Mouse (Mus musculus): ENCODE results near the gene Olfr1396. TPM values are rescaled to one million over a fixed set of nuclear protein-coding genes. Genes with fewer than 3 reads are reported as not detected.
"Not testable (repeated sequence)": the region's sequence is repeated elsewhere in the genome, so short reads cannot be mapped to it uniquely, and the experiment has no call there.

The Olfr1396 gene
- polyA plus RNA-seq, 1 experiment from 2014 or later = not detected

- H3K9ac ChIP-seq (ENCODE audit: low read length) = no peak overlapping the region
- 100% methylated on average over 1 of the region's 1 CpGs for WGBS
- H3K27ac ChIP-seq (ENCODE audit: low read depth, low read length) = no peak overlapping the region
- H3K27me3 ChIP-seq (ENCODE audit: control insufficient read depth, insufficient read depth, low read length) = no peaks in the 10 kb centered on the region
- H3K4me1 ChIP-seq (ENCODE audit: control insufficient read depth, insufficient read depth, low read length) = no peaks in the 10 kb centered on the region
- no peak overlapping the region for H3K4me2 ChIP-seq
- no peak overlapping the region for H3K4me3 ChIP-seq (ENCODE audit: low read depth, low read length)
- no peaks in the 10 kb centered on the region for H3K9me3 ChIP-seq (ENCODE audit: control insufficient read depth, low read length)
- ATAC-seq (ENCODE audit: low FRiP score) (no peak), DNase-seq (ENCODE audit: low spot score, missing footprints) (no peak)
- H3K36me3 ChIP-seq (ENCODE audit: control insufficient read depth, insufficient read depth, low read length) = no peaks in the 10 kb centered on the region
Measured at GRCm38 (mm10) chr11:49068358-49068757, 46.3 kb downstream of the Olfr1396 start.

DNA sequence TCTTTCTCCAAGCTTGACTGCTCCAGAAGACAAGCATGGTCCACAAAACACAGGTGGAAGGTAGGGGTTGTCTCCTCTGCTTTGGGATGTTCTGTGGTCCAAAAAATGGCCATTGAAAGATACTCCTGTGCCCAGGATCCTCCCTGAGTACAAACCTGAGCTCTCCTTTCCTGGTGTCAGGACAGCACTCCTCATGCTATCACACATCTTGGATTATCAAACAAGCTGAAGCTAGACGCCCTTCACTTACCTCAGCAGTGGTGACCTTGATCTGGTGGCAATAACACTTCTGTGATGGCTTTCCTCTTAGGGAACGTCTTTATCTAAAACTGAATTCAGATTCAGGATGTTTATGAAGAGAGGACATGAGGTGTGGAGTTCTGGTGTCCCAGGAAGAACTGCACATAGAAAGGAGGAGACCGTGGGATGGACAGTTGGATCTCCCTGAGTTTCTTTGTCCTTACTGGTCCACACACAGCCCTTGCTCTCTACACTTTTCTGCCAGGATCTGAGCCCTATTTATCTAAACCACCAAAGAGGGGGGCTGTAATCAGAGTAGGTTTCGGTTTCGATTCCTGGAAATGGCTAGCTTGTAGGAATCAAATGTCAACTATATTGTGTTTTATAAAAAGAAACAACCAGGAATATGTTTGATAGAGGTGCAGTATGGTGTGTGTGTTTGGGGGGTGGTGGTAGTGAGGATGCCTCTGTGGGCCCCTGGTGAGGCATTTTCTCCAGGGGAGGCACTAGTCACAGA lies 50.8 kb downstream of the Olfr1396 start, which contains the start of gene Tgtp2:
Gene Tgtp2 (minus strand): TSS at position 494 of the 757 bp plus-strand sequence.
- not testable (repeated sequence) for H3K9me3 ChIP-seq (ENCODE audit: control insufficient read depth, low read length); ATAC-seq (ENCODE audit: low FRiP score); H3K4me3 ChIP-seq (ENCODE audit: low read depth, low read length); H3K27me3 ChIP-seq (ENCODE audit: control insufficient read depth, insufficient read depth, low read length); H3K4me1 ChIP-seq (ENCODE audit: control insufficient read depth, insufficient read depth, low read length); DNase-seq (ENCODE audit: low spot score, missing footprints); H3K4me2 ChIP-seq; H3K9ac ChIP-seq (ENCODE audit: low read length); H3K27ac ChIP-seq (ENCODE audit: low read depth, low read length); H3K36me3 ChIP-seq (ENCODE audit: control insufficient read depth, insufficient read depth, low read length)
- 86% methylated on average over 5 of the region's 5 CpGs for WGBS

- WGBS = 80% methylated on average over 2 of the region's 2 CpGs
- DNase-seq (ENCODE audit: low spot score, missing footprints); H3K9me3 ChIP-seq (ENCODE audit: control insufficient read depth, low read length); H3K4me3 ChIP-seq (ENCODE audit: low read depth, low read length); H3K27ac ChIP-seq (ENCODE audit: low read depth, low read length); H3K36me3 ChIP-seq (ENCODE audit: control insufficient read depth, insufficient read depth, low read length); H3K4me2 ChIP-seq; H3K4me1 ChIP-seq (ENCODE audit: control insufficient read depth, insufficient read depth, low read length); ATAC-seq (ENCODE audit: low FRiP score); H3K27me3 ChIP-seq (ENCODE audit: control insufficient read depth, insufficient read depth, low read length); H3K9ac ChIP-seq (ENCODE audit: low read length): not testable (repeated sequence)
Measured at GRCm38 (mm10) chr11:49061865-49062264, 52.8 kb downstream of the Olfr1396 start.

DNA sequence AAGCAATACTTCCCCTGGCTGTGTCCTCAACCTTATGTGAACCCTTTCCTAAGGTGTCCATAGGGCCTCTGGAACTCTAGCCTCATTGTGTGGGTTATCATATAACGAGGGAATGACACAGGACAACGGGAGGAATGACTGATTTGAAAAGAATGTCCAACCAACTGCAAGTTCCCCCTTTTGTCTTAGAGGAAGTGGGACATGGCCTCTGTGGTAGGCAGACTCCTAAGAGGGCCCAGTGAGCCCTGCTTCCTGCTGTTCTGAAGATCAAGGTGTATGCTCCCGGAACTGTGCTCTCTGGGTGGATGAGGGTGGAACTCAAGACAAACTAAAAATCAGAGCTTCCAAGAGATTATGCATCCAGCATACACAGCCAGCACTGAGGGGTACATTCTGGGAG lies 54.6 kb downstream of the Olfr1396 start:
- DNase-seq (ENCODE audit: low spot score, missing footprints); H3K36me3 ChIP-seq (ENCODE audit: control insufficient read depth, insufficient read depth, low read length); H3K4me2 ChIP-seq; H3K9ac ChIP-seq (ENCODE audit: low read length); H3K27ac ChIP-seq (ENCODE audit: low read depth, low read length); H3K9me3 ChIP-seq (ENCODE audit: control insufficient read depth, low read length); H3K4me3 ChIP-seq (ENCODE audit: low read depth, low read length); H3K4me1 ChIP-seq (ENCODE audit: control insufficient read depth, insufficient read depth, low read length); H3K27me3 ChIP-seq (ENCODE audit: control insufficient read depth, insufficient read depth, low read length); ATAC-seq (ENCODE audit: low FRiP score): not testable (repeated sequence)
- WGBS = 80% methylated on average over 2 of the region's 3 CpGs

Other genes with a start within 250 kb of the Olfr1396 start
- gene Irgm1, start 243.2 kb downstream of the Olfr1396 start, polyA plus RNA-seq (2014; fragmentation: Nextera tagmentation; extraction: Ambion mirVana) = 2.2 and 2.3 TPM in 2 replicates
- 0.10 and 0.21 TPM in 2 replicates for gene Gm5431, start 212.7 kb downstream of the Olfr1396 start, polyA plus RNA-seq (2014; fragmentation: Nextera tagmentation; extraction: Ambion mirVana)
- 1.3 and 1.8 TPM in 2 replicates for gene Psme2b, start 168.7 kb downstream of the Olfr1396 start, polyA plus RNA-seq (2014; fragmentation: Nextera tagmentation; extraction: Ambion mirVana)
- not detected in 2 replicates for gene Olfr56, start 136.0 kb downstream of the Olfr1396 start, polyA plus RNA-seq (2014; fragmentation: Nextera tagmentation; extraction: Ambion mirVana)
- 0.20 and 0.29 TPM in 2 replicates for gene 9930111J21Rik1, start 135.5 kb downstream of the Olfr1396 start, polyA plus RNA-seq (2014; fragmentation: Nextera tagmentation; extraction: Ambion mirVana)
- not detected in 2 replicates for gene Gm12185, start 122.6 kb downstream of the Olfr1396 start, polyA plus RNA-seq (2014; fragmentation: Nextera tagmentation; extraction: Ambion mirVana)
- 0.05 TPM in 1 of 2 replicates, not detected in the other for gene Tgtp1, start 120.7 kb downstream of the Olfr1396 start, polyA plus RNA-seq (2014; fragmentation: Nextera tagmentation; extraction: Ambion mirVana)
- 0.26 and 0.47 TPM in 2 replicates for gene 9930111J21Rik2, start 63.6 kb downstream of the Olfr1396 start, polyA plus RNA-seq (2014; fragmentation: Nextera tagmentation; extraction: Ambion mirVana)
- not detected in 2 replicates for gene Tgtp2, start 50.7 kb downstream of the Olfr1396 start, polyA plus RNA-seq (2014; fragmentation: Nextera tagmentation; extraction: Ambion mirVana)
- gene Ifi47, start 38.3 kb downstream of the Olfr1396 start, polyA plus RNA-seq (2014; fragmentation: Nextera tagmentation; extraction: Ambion mirVana) = 0.40 and 0.41 TPM in 2 replicates
- not detected in 2 replicates for gene Olfr1395, start 27.4 kb upstream of the Olfr1396 start, polyA plus RNA-seq (2014; fragmentation: Nextera tagmentation; extraction: Ambion mirVana)
- not detected in 2 replicates for gene Olfr1394, start 39.5 kb upstream of the Olfr1396 start, polyA plus RNA-seq (2014; fragmentation: Nextera tagmentation; extraction: Ambion mirVana)
- 0.43 TPM in 1 of 2 replicates, not detected in the other for gene Btnl9, start 72.3 kb upstream of the Olfr1396 start, polyA plus RNA-seq (2014; fragmentation: Nextera tagmentation; extraction: Ambion mirVana)
- 65.4 and 70.2 TPM in 2 replicates for gene Zfp62, start 88.4 kb upstream of the Olfr1396 start, polyA plus RNA-seq (2014; fragmentation: Nextera tagmentation; extraction: Ambion mirVana)
- gene Mgat1, start 129.3 kb upstream of the Olfr1396 start, polyA plus RNA-seq (2014; fragmentation: Nextera tagmentation; extraction: Ambion mirVana) = 30.1 and 30.5 TPM in 2 replicates
- gene Olfr1393, start 163.4 kb upstream of the Olfr1396 start, polyA plus RNA-seq (2014; fragmentation: Nextera tagmentation; extraction: Ambion mirVana) = not detected in 2 replicates
- gene Olfr1392, start 170.4 kb upstream of the Olfr1396 start, polyA plus RNA-seq (2014; fragmentation: Nextera tagmentation; extraction: Ambion mirVana) = not detected in 2 replicates
- gene Olfr10, start 189.9 kb upstream of the Olfr1396 start, polyA plus RNA-seq (2014; fragmentation: Nextera tagmentation; extraction: Ambion mirVana) = not detected in 2 replicates
- gene Olfr1391, start 207.9 kb upstream of the Olfr1396 start, polyA plus RNA-seq (2014; fragmentation: Nextera tagmentation; extraction: Ambion mirVana) = not detected in 2 replicates
- gene Olfr1390, start 220.3 kb upstream of the Olfr1396 start, polyA plus RNA-seq (2014; fragmentation: Nextera tagmentation; extraction: Ambion mirVana) = not detected in 2 replicates

Data from midbrain, embryonic 11.5 days (tissue).